Mouse (Mus musculus) hindbrain, postnatal 0 days (tissue): ENCODE data around the gene Il4i1. TPM values are rescaled to one million over a fixed set of nuclear protein-coding genes. Genes with fewer than 3 reads are reported as not detected.

Source experiments
- ATAC-seq: fragments of 200-750 bp; cut with Nextera tagmentation; 2 replicates; pipeline ENCODE4 v1.8.0; 2017; ENCODE audit warnings: mild to moderate bottlenecking, moderate TSS enrichment, moderate library complexity
- DNase-seq: peaks from one replicate; pipeline ENCODE4 v3.0.0-alpha.2; 2015; ENCODE audit warnings: low spot score
- H3K27ac ChIP-seq: fragments of 300-500 bp; sonication (generic); 2 replicates; pipeline ENCODE4 v1.5.1; 2014; ENCODE audit warnings: mild to moderate bottlenecking
- H3K27me3 ChIP-seq: fragments of 300-500 bp; sonication (generic); 2 replicates; pipeline ENCODE4 v1.6.1; 2014; ENCODE audit warnings: low read length, mixed read lengths; ENCODE audit not compliant: insufficient read depth
- H3K36me3 ChIP-seq: fragments of 300-500 bp; sonication (generic); 2 replicates; pipeline ENCODE4 v1.6.1; 2014; ENCODE audit warnings: low read length, mixed read lengths; ENCODE audit not compliant: insufficient read depth
- H3K4me1 ChIP-seq: fragments of 300-500 bp; sonication (generic); 2 replicates; pipeline ENCODE4 v1.6.1; 2014; ENCODE audit warnings: antibody characterized with exemption, low read length, mixed read lengths; ENCODE audit not compliant: insufficient read depth
- H3K4me2 ChIP-seq: fragments of 300-500 bp; sonication (generic); 2 replicates; pipeline ENCODE4 v1.6.1; 2014; ENCODE audit warnings: low read depth, mild to moderate bottlenecking, low read length, moderate library complexity, mixed read lengths
- H3K4me3 ChIP-seq: fragments of 300-500 bp; sonication (generic); 2 replicates; pipeline ENCODE4 v1.5.1; 2014; ENCODE audit warnings: low read length
- H3K9ac ChIP-seq: fragments of 300-500 bp; sonication (generic); replicated peaks from 2 replicates; pipeline ENCODE4 v1.6.1; 2014; ENCODE audit warnings: mild to moderate bottlenecking, low read length, moderate library complexity, mixed read lengths
- H3K9me3 ChIP-seq: fragments of 300-500 bp; sonication (generic); 2 replicates; pipeline ENCODE4 v1.6.1; 2016; ENCODE audit warnings: low read length, mixed read lengths
- CTCF ChIP-seq: IDR thresholded peaks from 2 replicates; pipeline ENCODE4 v1.5.1; 2016; ENCODE audit warnings: antibody characterized with exemption, control low read depth, low read depth
- WGBS: fragments of 180-500 bp; shearing (Covaris S2); extraction: QIAGEN DNeasy Blood & Tissue Kit; methylation state at CpG from one replicate; pipeline ENCODE4 v1.1.7; 2014; 5-methylcytosine and 5-hydroxymethylcytosine counted together
- polyA plus RNA-seq: library from polyadenylated mRNA; unstranded; fragments of >200 nt; fragmentation: Nextera tagmentation; extraction: Ambion mirVana; gene quantifications from 2 replicates; pipeline ENCODE4 v1.2.1, GENCODE M21; 2015
- total RNA-seq: library from RNA; depleted of rRNA; stranded (reverse); fragments of >200 nt; gene quantifications from 2 replicates; pipeline ENCODE4 v1.2.3, GENCODE M21; 2014

Gene Il4i1
- total and polyA plus RNA-seq, 2 experiments from 2014 or later: 0.47 to 0.58 TPM

GRCm38 (mm10) chr7:44838073-44838472 lies 21.9 kb downstream of the Il4i1 start:
- Histone ChIP-seq H3K4me2 (no peak overlapping the region), H3K27ac (no peak overlapping the region), H3K27me3 (no peaks in the 10 kb centered on the region), H3K4me3 (no peak overlapping the region), H3K9ac (no peak overlapping the region), H3K9me3 (no peaks in the 10 kb centered on the region), H3K4me1 (peaks cover 9% of the 10 kb centered on the region; the same call in 1 of the 2 replicates), H3K36me3 (peaks cover 15% of the 10 kb centered on the region)
- TF ChIP-seq CTCF: no peak
- WGBS: 81% methylated on average over 6 of the region's 6 CpGs
- DNase-seq (no peak), ATAC-seq (no peak)

- no peaks in the 10 kb centered on the region for H3K27me3 ChIP-seq
- peak overlapping the region; percentile 26 for H3K4me3 ChIP-seq
- H3K27ac ChIP-seq: no peak overlapping the region
- peaks cover 9% of the 10 kb centered on the region; the same call in 1 of the 2 replicates for H3K4me1 ChIP-seq
- peak overlapping the region; percentile 45; the same call in 1 of the 2 replicates for H3K9ac ChIP-seq
- H3K36me3 ChIP-seq: peaks cover 26% of the 10 kb centered on the region
- ATAC-seq (no peak), DNase-seq (no peak)
- peak overlapping the region; percentile 54 for H3K4me2 ChIP-seq
- H3K9me3 ChIP-seq: no peaks in the 10 kb centered on the region
- no peak for TF ChIP-seq CTCF
- 28% methylated on average over 11 of the region's 11 CpGs for WGBS
Observed at GRCm38 (mm10) chr7:44839171-44839490, 22.9 kb downstream of the Il4i1 start.

- ATAC-seq (peak; percentile 72), DNase-seq (peak; percentile 69)
- WGBS: 2% methylated on average over 56 of the region's 58 CpGs
- Histone ChIP-seq H3K4me1 (peaks cover 9% of the 10 kb centered on the region; the same call in 1 of the 2 replicates), H3K4me3 (peak overlapping the region; percentile 26), H3K27ac (peak overlapping the region; percentile 42; the same call in 1 of the 2 replicates), H3K36me3 (peaks cover 31% of the 10 kb centered on the region), H3K4me2 (peak overlapping the region; percentile 54), H3K27me3 (no peaks in the 10 kb centered on the region), H3K9me3 (no peaks in the 10 kb centered on the region), H3K9ac (peak overlapping the region; percentile 45; the same call in 1 of the 2 replicates)
- TF ChIP-seq CTCF: no peak
Observed at GRCm38 (mm10) chr7:44839491-44840191, 23.5 kb downstream of the Il4i1 start.

- 64% methylated on average over 14 of the region's 14 CpGs for WGBS
- no peak overlapping the region for H3K9ac ChIP-seq
- no peak for TF ChIP-seq CTCF
- H3K36me3 ChIP-seq: peaks cover 38% of the 10 kb centered on the region
- no peak overlapping the region; the same call in 1 of the 2 replicates for H3K4me3 ChIP-seq
- DNase-seq (no peak), ATAC-seq (no peak; the same call in 1 of the 2 replicates)
- no peak overlapping the region for H3K27ac ChIP-seq
- H3K4me2 ChIP-seq: peak overlapping the region; percentile 54
- H3K4me1 ChIP-seq: peaks cover 9% of the 10 kb centered on the region; the same call in 1 of the 2 replicates
- H3K27me3 ChIP-seq: no peaks in the 10 kb centered on the region
- no peaks in the 10 kb centered on the region for H3K9me3 ChIP-seq
Observed at GRCm38 (mm10) chr7:44840426-44840825, 24.2 kb downstream of the Il4i1 start.

- H3K27ac ChIP-seq: no peak overlapping the region
- no peak overlapping the region for H3K4me2 ChIP-seq
- 91% methylated on average over 8 of the region's 8 CpGs for WGBS
- no peak for TF ChIP-seq CTCF
- no peak for ATAC-seq
- H3K9me3 ChIP-seq: no peaks in the 10 kb centered on the region
- no peak overlapping the region for H3K4me3 ChIP-seq
- peaks cover 9% of the 10 kb centered on the region; the same call in 1 of the 2 replicates for H3K4me1 ChIP-seq
- H3K27me3 ChIP-seq: no peaks in the 10 kb centered on the region
- DNase-seq: no peak
- H3K9ac ChIP-seq: no peak overlapping the region
- H3K36me3 ChIP-seq: peaks cover 47% of the 10 kb centered on the region
Observed at GRCm38 (mm10) chr7:44841825-44842463, 25.8 kb downstream of the Il4i1 start.

- DNase-seq: no peak
- Histone ChIP-seq H3K9me3 (no peaks in the 10 kb centered on the region), H3K36me3 (peaks cover 47% of the 10 kb centered on the region)
Observed at GRCm38 (mm10) chr7:44845006-44845405, 28.8 kb downstream of the Il4i1 start.

GRCm38 (mm10) chr7:44846804-44847203 lies 30.6 kb downstream of the Il4i1 start:
- Histone ChIP-seq H3K36me3 (peaks cover 47% of the 10 kb centered on the region), H3K27ac (no peak overlapping the region)

More at GRCm38 (mm10) chr7:44845006-44845405, 28.8 kb downstream of the Il4i1 start:
- H3K4me2 ChIP-seq: no peak overlapping the region
- no peak overlapping the region for H3K9ac ChIP-seq
- TF ChIP-seq CTCF: no peak
- H3K4me1 ChIP-seq: peaks cover 7% of the 10 kb centered on the region; the same call in 1 of the 2 replicates
- ATAC-seq: no peak
- H3K4me3 ChIP-seq: no peak overlapping the region
- 92% methylated on average over 10 of the region's 10 CpGs for WGBS
- no peaks in the 10 kb centered on the region for H3K27me3 ChIP-seq
- H3K27ac ChIP-seq: no peak overlapping the region

More at GRCm38 (mm10) chr7:44846804-44847203, 30.6 kb downstream of the Il4i1 start:
- H3K4me3 ChIP-seq: no peak overlapping the region
- no peak for DNase-seq
- ATAC-seq: no peak
- H3K9me3 ChIP-seq: no peaks in the 10 kb centered on the region
- H3K9ac ChIP-seq: no peak overlapping the region
- H3K4me1 ChIP-seq: peaks cover 16% of the 10 kb centered on the region; the same call in 1 of the 2 replicates
- H3K27me3 ChIP-seq: no peaks in the 10 kb centered on the region
- no peak for TF ChIP-seq CTCF
- H3K4me2 ChIP-seq: no peak overlapping the region
- 86% methylated on average over 7 of the region's 7 CpGs for WGBS
